Mouse (Mus musculus) liver, embryonic 12.5 days (tissue): Measurements from ENCODE around the gene Mycbpap. TPM values are rescaled to one million over a fixed set of nuclear protein-coding genes. Genes with fewer than 3 reads are reported as not detected.
A peak's percentile ranks its signal among the peaks of the same experiment; 100 is the strongest.

Experiments used
- ATAC-seq: fragments of 200-750 bp; cut with Nextera tagmentation; 2 replicates; pipeline ENCODE4 v1.8.0; 2017; ENCODE audit warnings: moderate number of reproducible peaks, mild to moderate bottlenecking, moderate library complexity
- H3K27ac ChIP-seq: fragments of 300-500 bp; sonication (generic); 2 replicates; pipeline ENCODE4 v1.5.1; 2016; ENCODE audit warnings: mild to moderate bottlenecking
- H3K27me3 ChIP-seq: fragments of 300-500 bp; sonication (generic); replicated peaks from 2 replicates; pipeline ENCODE4 v1.6.1; 2016; ENCODE audit warnings: mild to moderate bottlenecking, moderate library complexity
- H3K36me3 ChIP-seq: fragments of 300-500 bp; sonication (generic); 2 replicates; pipeline ENCODE4 v1.6.1; 2016; ENCODE audit warnings: mild to moderate bottlenecking, moderate library complexity
- H3K4me1 ChIP-seq: fragments of 300-500 bp; sonication (generic); 2 replicates; pipeline ENCODE4 v1.6.1; 2016
- H3K4me2 ChIP-seq: fragments of 300-500 bp; sonication (generic); 2 replicates; pipeline ENCODE4 v1.6.1; 2016; ENCODE audit warnings: mild to moderate bottlenecking, moderate library complexity
- H3K4me3 ChIP-seq: fragments of 300-500 bp; sonication (generic); 2 replicates; pipeline ENCODE4 v1.5.1; 2016; ENCODE audit warnings: mild to moderate bottlenecking, moderate library complexity
- H3K9ac ChIP-seq: fragments of 300-500 bp; sonication (generic); 2 replicates; pipeline ENCODE4 v1.6.1; 2016; ENCODE audit warnings: mild to moderate bottlenecking, moderate library complexity
- H3K9me3 ChIP-seq: fragments of 300-500 bp; sonication (generic); replicated peaks from 2 replicates; pipeline ENCODE4 v1.6.1; 2016; ENCODE audit warnings: mild to moderate bottlenecking, moderate library complexity
- WGBS: fragments of 180-500 bp; shearing (Covaris S2); methylation state at CpG from one replicate; pipeline ENCODE4 v1.1.7; 2016; ENCODE audit not compliant: insufficient replicate concordance; 5-methylcytosine and 5-hydroxymethylcytosine counted together
- polyA plus RNA-seq: library from polyadenylated mRNA; unstranded; fragments of >200 nt; fragmentation: Nextera tagmentation; extraction: Ambion mirVana; gene quantifications from 2 replicates; pipeline ENCODE4 v1.2.1, GENCODE M21; 2016

Gene Mycbpap
- polyA plus RNA-seq, 1 experiment from 2014 or later, result 0.37 TPM

GRCm38 (mm10) chr11:94489745-94490144 lies 31.8 kb downstream of the Mycbpap start:
- ATAC-seq, result no peak
- Histone ChIP-seq H3K4me2 (no peak overlapping the region), H3K27me3 (peaks cover 99% of the 10 kb centered on the region), H3K36me3 (no peaks in the 10 kb centered on the region), H3K4me1 (peaks cover 14% of the 10 kb centered on the region; the same call in 1 of the 2 replicates), H3K9me3 (no peaks in the 10 kb centered on the region), H3K4me3 (no peak overlapping the region), H3K27ac (no peak overlapping the region), H3K9ac (no peak overlapping the region)
- WGBS, result 43% methylated on average over 4 of the region's 4 CpGs

DNA sequence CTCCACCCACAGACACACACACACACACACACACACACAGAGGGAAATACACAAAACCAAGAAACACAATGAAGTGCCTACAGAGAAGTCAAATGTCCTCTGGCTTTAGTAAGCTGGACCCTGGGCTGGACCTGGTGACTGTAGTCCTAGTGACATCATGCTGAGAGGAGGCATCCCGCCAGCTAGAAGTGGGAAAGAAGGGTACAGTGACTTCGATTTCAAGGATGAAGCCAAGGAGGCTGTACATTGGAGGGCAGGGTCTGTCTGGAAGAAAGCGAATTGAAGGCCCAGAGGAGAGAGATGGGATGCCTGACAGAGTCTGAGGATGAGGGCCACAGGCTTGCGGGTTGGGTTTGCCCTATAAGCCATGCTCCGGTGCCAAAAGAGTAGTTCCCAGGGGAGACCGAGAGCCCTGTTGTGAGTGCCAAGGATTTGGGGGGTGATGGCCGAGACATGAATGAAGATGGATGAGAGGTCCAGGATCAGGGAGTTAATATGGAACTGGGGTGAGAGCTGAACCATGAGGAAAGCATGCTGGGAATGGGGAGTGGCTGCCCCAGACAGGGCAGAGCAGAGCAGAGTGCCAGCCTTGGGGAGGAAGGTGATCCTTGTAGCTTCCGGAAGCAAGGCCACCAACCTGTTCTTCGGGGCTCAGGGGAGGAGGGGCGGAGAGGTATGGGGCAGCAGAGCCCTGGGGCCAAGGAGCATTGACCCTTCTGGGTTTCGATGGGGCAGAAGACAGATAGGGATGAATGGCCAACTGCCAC lies 32.6 kb downstream of the Mycbpap start:
- no peak overlapping the region for H3K4me2 ChIP-seq
- no peak overlapping the region for H3K27ac ChIP-seq
- ATAC-seq, result no peak
- 69% methylated on average over 11 of the region's 11 CpGs for WGBS
- no peaks in the 10 kb centered on the region for H3K9me3 ChIP-seq
- H3K4me1 ChIP-seq, result peaks cover 14% of the 10 kb centered on the region; the same call in 1 of the 2 replicates
- H3K36me3 ChIP-seq, result no peaks in the 10 kb centered on the region
- peaks cover 99% of the 10 kb centered on the region for H3K27me3 ChIP-seq
- no peak overlapping the region for H3K9ac ChIP-seq
- H3K4me3 ChIP-seq, result no peak overlapping the region

DNA sequence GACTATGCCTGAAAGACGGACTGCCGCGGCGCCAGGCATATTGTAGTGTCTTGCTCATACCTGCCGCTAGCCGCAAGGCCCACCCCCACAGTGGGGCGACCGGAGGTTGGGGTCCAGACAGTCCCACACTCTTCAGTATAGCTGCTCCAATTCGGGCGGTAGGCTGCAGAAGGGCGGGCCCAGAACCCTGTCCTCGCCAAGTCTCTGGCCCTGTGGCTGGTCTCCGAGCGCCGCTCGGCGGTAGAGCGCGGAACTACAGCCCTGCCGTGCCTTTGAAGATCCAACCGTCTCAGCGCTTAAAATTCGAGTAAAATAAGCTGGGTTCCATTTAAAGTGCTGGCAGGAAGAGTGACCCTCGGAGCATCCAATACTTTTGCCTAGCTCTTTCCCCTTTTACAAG lies 35.5 kb downstream of the Mycbpap start, which contains the start of gene Spata20:
TSS of gene Spata20 (minus strand) at position 179 of the 400 bp plus-strand sequence.
- Histone ChIP-seq H3K4me2 (peak within 1 kb of the TSS; percentile 34), H3K27me3 (peaks cover 99% of the 10 kb centered on the region), H3K9ac (no peak within 1 kb of the TSS), H3K27ac (no peak within 1 kb of the TSS), H3K9me3 (no peaks in the 10 kb centered on the region), H3K4me1 (peaks cover 7% of the 10 kb centered on the region; the same call in 1 of the 2 replicates), H3K4me3 (no peak within 1 kb of the TSS), H3K36me3 (no peaks in the 10 kb centered on the region)
- WGBS, result 4% methylated on average over 24 of the region's 24 CpGs
- ATAC-seq, result no peak; the same call in 1 of the 2 replicates

GRCm38 (mm10) chr11:94485223-94485622 lies 36.3 kb downstream of the Mycbpap start:
- H3K27ac ChIP-seq, result no peak overlapping the region
- peaks cover 5% of the 10 kb centered on the region; the same call in 1 of the 2 replicates for H3K4me1 ChIP-seq
- H3K9me3 ChIP-seq, result no peaks in the 10 kb centered on the region
- WGBS, result 63% methylated on average over 5 of the region's 5 CpGs
- no peak overlapping the region for H3K4me2 ChIP-seq
- H3K36me3 ChIP-seq, result no peaks in the 10 kb centered on the region
- H3K9ac ChIP-seq, result no peak overlapping the region
- H3K27me3 ChIP-seq, result peaks cover 99% of the 10 kb centered on the region
- H3K4me3 ChIP-seq, result no peak overlapping the region
- no peak for ATAC-seq

GRCm38 (mm10) chr11:94484636-94485035 lies 36.9 kb downstream of the Mycbpap start:
- Histone ChIP-seq H3K9me3 (no peaks in the 10 kb centered on the region), H3K9ac (no peak overlapping the region), H3K27me3 (peaks cover 98% of the 10 kb centered on the region), H3K4me2 (no peak overlapping the region), H3K27ac (no peak overlapping the region), H3K4me1 (peaks cover 5% of the 10 kb centered on the region; the same call in 1 of the 2 replicates), H3K36me3 (no peaks in the 10 kb centered on the region), H3K4me3 (no peak overlapping the region)
- WGBS, result 61% methylated on average over 9 of the region's 9 CpGs
- no peak for ATAC-seq

GRCm38 (mm10) chr11:94483921-94484320 lies 37.6 kb downstream of the Mycbpap start:
- Histone ChIP-seq H3K9me3 (no peaks in the 10 kb centered on the region), H3K27ac (no peak overlapping the region), H3K4me3 (no peak overlapping the region), H3K9ac (no peak overlapping the region), H3K36me3 (no peaks in the 10 kb centered on the region), H3K4me2 (no peak overlapping the region), H3K4me1 (peaks cover 5% of the 10 kb centered on the region; the same call in 1 of the 2 replicates), H3K27me3 (peaks cover 98% of the 10 kb centered on the region)
- WGBS, result 73% methylated on average over 14 of the region's 14 CpGs
- no peak for ATAC-seq

DNA sequence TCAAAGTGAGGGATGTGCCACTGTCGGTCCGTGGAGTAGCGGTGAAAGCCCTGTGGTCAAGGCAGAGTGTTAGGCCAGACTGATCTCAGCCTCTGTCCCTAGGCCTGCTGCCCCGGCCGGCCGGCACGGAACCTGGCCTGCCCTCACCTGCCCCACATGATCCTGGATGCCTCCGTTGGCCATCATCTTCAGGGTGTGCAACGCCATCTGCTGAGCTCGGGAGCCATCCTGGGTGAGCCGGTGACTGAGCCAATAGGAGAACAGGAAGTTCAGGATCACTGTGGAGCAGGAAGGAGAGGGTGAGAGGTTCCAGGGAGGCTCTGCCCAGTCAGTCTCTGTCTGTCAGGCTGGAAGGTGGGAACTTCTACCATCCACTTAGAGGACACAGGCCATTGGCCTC lies 38.1 kb downstream of the Mycbpap start:
- Histone ChIP-seq H3K4me3 (no peak overlapping the region), H3K36me3 (no peaks in the 10 kb centered on the region), H3K27ac (no peak overlapping the region), H3K9ac (no peak overlapping the region), H3K9me3 (no peaks in the 10 kb centered on the region), H3K27me3 (peaks cover 98% of the 10 kb centered on the region), H3K4me1 (peaks cover 5% of the 10 kb centered on the region; the same call in 1 of the 2 replicates), H3K4me2 (no peak overlapping the region)
- ATAC-seq, result no peak
- WGBS, result 62% methylated on average over 11 of the region's 11 CpGs

DNA sequence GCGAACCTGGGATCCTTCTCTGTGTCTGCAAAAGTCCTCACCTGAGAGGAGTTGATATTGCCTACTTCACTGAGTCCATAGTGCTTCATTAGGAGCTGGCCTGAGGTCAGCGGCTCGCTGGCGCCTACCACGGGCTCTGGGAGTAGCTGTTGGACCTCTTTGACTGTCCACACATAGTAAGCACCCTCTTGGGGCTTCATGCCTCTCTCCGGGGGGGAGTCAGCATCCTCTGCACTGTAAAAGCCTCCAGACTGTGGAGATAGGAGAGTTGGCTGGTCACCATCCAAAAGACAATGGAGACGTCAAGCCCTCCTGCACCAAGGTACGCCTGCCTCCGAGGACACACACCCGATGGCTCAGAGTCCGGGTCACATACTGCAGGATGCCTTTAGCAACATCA lies 38.8 kb downstream of the Mycbpap start:
- peaks cover 98% of the 10 kb centered on the region for H3K27me3 ChIP-seq
- no peak overlapping the region for H3K27ac ChIP-seq
- H3K9ac ChIP-seq, result no peak overlapping the region
- 81% methylated on average over 11 of the region's 11 CpGs for WGBS
- no peaks in the 10 kb centered on the region for H3K9me3 ChIP-seq
- H3K4me3 ChIP-seq, result no peak overlapping the region
- peaks cover 5% of the 10 kb centered on the region; the same call in 1 of the 2 replicates for H3K4me1 ChIP-seq
- no peak for ATAC-seq
- H3K4me2 ChIP-seq, result no peak overlapping the region
- H3K36me3 ChIP-seq, result no peaks in the 10 kb centered on the region

- no peak overlapping the region for H3K9ac ChIP-seq
- no peaks in the 10 kb centered on the region for H3K9me3 ChIP-seq
- no peak overlapping the region for H3K4me3 ChIP-seq
- no peaks in the 10 kb centered on the region for H3K36me3 ChIP-seq
- WGBS, result 74% methylated on average over 7 of the region's 7 CpGs
- ATAC-seq, result no peak
- peaks cover 5% of the 10 kb centered on the region; the same call in 1 of the 2 replicates for H3K4me1 ChIP-seq
- peaks cover 98% of the 10 kb centered on the region for H3K27me3 ChIP-seq
- H3K27ac ChIP-seq, result no peak overlapping the region
- H3K4me2 ChIP-seq, result no peak overlapping the region
These were observed 39.6 kb downstream of the Mycbpap start for GRCm38 (mm10) chr11:94481963-94482362.

DNA sequence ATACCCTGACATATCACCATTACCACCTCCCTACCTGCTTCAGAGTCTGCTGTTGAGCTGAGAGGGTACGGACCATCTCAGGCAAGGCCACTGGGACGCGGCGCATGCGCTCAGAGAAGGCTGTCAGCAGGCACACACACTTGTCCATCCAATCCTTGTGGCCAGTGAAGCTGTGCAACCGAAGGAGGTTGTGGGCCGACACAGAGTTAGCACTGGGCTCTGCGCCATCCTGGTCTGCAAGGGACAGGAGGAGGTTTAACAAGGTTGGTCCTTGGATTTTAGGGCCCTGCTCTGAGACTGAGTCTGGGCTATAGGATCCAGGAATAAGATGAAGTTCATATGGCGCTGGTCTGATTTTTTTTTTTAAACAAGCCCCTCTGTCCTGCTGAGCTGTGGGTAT lies 41.2 kb downstream of the Mycbpap start:
- Histone ChIP-seq H3K4me2 (no peak overlapping the region), H3K4me3 (no peak overlapping the region), H3K9ac (no peak overlapping the region), H3K27ac (no peak overlapping the region), H3K27me3 (peaks cover 98% of the 10 kb centered on the region), H3K4me1 (no peaks in the 10 kb centered on the region), H3K9me3 (no peaks in the 10 kb centered on the region), H3K36me3 (no peaks in the 10 kb centered on the region)
- 78% methylated on average over 9 of the region's 9 CpGs for WGBS
- no peak for ATAC-seq

DNA sequence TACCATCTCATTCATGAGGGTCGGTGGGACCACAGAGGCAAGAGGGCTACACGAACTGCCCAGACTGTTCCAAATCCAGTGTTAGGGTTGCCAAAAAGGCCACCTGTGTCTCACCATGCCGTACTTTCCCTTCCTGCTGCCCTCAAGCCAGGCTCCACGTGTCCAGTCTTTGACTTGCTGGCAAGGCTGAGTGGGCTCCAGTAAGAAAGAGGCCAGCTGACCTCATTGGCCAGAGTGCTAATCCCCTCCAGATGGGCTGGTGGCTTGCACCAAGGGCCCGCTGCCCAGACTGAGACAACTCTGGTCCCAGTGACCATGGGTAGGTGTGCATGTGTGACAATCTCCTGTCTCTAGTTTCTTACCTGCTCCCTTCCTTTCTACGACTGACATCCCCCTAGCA lies 43.9 kb downstream of the Mycbpap start:
- Histone ChIP-seq H3K4me3 (no peak overlapping the region), H3K27ac (no peak overlapping the region), H3K36me3 (no peaks in the 10 kb centered on the region), H3K9ac (no peak overlapping the region), H3K4me1 (peaks cover 18% of the 10 kb centered on the region), H3K4me2 (no peak overlapping the region), H3K9me3 (no peaks in the 10 kb centered on the region), H3K27me3 (peaks cover 98% of the 10 kb centered on the region)
- 59% methylated on average over 6 of the region's 6 CpGs for WGBS
- no peak for ATAC-seq

DNA sequence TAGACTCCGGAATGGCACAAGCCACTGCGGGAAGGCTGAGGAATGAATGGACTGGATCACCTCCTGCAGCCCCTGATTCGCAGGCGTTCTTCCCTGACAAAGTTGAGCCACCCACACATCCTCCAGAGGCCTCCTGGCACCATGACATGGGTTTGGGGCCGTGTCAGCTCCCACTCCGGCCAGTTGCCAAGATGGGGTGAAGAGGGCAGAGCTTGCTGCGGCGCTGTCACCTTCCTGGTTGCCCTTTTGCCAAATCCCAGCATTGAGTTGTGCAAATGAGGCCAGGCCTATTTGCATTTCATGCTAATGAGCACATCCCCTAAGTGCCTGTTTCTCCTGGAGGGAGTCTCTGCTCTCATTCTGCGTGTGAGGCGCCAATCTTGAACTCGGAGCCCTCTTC lies 45.8 kb downstream of the Mycbpap start:
- no peak for ATAC-seq
- WGBS, result 23% methylated on average over 11 of the region's 11 CpGs
- Histone ChIP-seq H3K4me1 (peaks cover 23% of the 10 kb centered on the region), H3K27ac (no peak overlapping the region), H3K4me3 (no peak overlapping the region), H3K27me3 (peaks cover 98% of the 10 kb centered on the region), H3K4me2 (no peak overlapping the region), H3K36me3 (no peaks in the 10 kb centered on the region), H3K9me3 (no peaks in the 10 kb centered on the region), H3K9ac (no peak overlapping the region)
